Mouse (Mus musculus) limb, embryonic 14.5 days (tissue): ENCODE measurements around the gene Mpp2. TPM values are rescaled to one million over a fixed set of nuclear protein-coding genes. Genes with fewer than 3 reads are reported as not detected.
A peak's percentile ranks its signal among the peaks of the same experiment; 100 is the strongest.

ENCODE experiments used
- ATAC-seq: fragments of 200-750 bp; cut with Nextera tagmentation; 2 replicates; pipeline ENCODE4 v1.8.0; 2017; ENCODE audit warnings: low read depth, moderate number of reproducible peaks, moderate TSS enrichment; ENCODE audit not compliant: low FRiP score
- DNase-seq: peaks from one replicate; pipeline ENCODE4 v3.0.0-alpha.2; 2015; ENCODE audit warnings: low spot score
- H3K27ac ChIP-seq: fragments of 300-500 bp; sonication (generic); replicated peaks from 2 replicates; pipeline ENCODE4 v1.5.1; 2014; ENCODE audit warnings: low read depth, mild to moderate bottlenecking, low read length, moderate library complexity, mixed read lengths
- H3K27me3 ChIP-seq: fragments of 300-500 bp; sonication (generic); 2 replicates; pipeline ENCODE4 v1.6.1; 2014; ENCODE audit warnings: low read length, mixed read lengths; ENCODE audit not compliant: control insufficient read depth, insufficient read depth
- H3K36me3 ChIP-seq: fragments of 300-500 bp; sonication (generic); 2 replicates; pipeline ENCODE4 v1.6.1; 2014; ENCODE audit warnings: mild to moderate bottlenecking, low read length, moderate library complexity, mixed read lengths; ENCODE audit not compliant: control insufficient read depth, insufficient read depth
- H3K4me1 ChIP-seq: fragments of 300-500 bp; sonication (generic); 2 replicates; pipeline ENCODE4 v1.6.1; 2014; ENCODE audit warnings: antibody characterized with exemption, low read length, mixed read lengths; ENCODE audit not compliant: control insufficient read depth, insufficient read depth
- H3K4me2 ChIP-seq: fragments of 300-500 bp; sonication (generic); replicated peaks from 2 replicates; pipeline ENCODE4 v1.6.1; 2014; ENCODE audit warnings: low read depth, mild to moderate bottlenecking, low read length, moderate library complexity; ENCODE audit not compliant: severe bottlenecking
- H3K4me3 ChIP-seq: fragments of 300-500 bp; sonication (generic); replicated peaks from 2 replicates; pipeline ENCODE4 v1.5.1; 2014; ENCODE audit warnings: low read length
- H3K9ac ChIP-seq: fragments of 300-500 bp; sonication (generic); 2 replicates; pipeline ENCODE4 v1.6.1; 2014; ENCODE audit warnings: mild to moderate bottlenecking, low read depth, low read length, moderate library complexity; ENCODE audit not compliant: severe bottlenecking
- H3K9me3 ChIP-seq: fragments of 300-500 bp; sonication (generic); 2 replicates; pipeline ENCODE4 v1.6.1; 2016; ENCODE audit warnings: low read length; ENCODE audit not compliant: control insufficient read depth
- POLR2A ChIP-seq: fragments of 200-500 bp; IDR thresholded peaks from 2 replicates; pipeline ENCODE4 v1.8.0; 2012; ENCODE audit warnings: inconsistent platforms, mild to moderate bottlenecking, moderate library complexity, borderline replicate concordance; ENCODE audit not compliant: insufficient read depth, insufficient read length; ENCODE audit errors: extremely low read depth
- WGBS: fragments of 180-500 bp; shearing (Covaris S2); extraction: QIAGEN DNeasy Blood & Tissue Kit; methylation state at CpG from one replicate; pipeline ENCODE4 v1.1.7; 2014; 5-methylcytosine and 5-hydroxymethylcytosine counted together
- polyA plus RNA-seq, 2 experiments: library from polyadenylated mRNA; depleted of rRNA in 1 of 2; stranded (reverse) in 1 of 2; unstranded in 1 of 2; fragments of >200 nt; fragmentation: Nextera tagmentation in 1 of 2; extraction: Ambion mirVana in 1 of 2; gene quantifications; 2 replicates each; pipeline versions ENCODE4 v1.2.1 to v1.2.3; 2012 to 2014

Gene Mpp2
- polyA plus RNA-seq, 2 experiments = 6.6 to 20.5 TPM

DNA sequence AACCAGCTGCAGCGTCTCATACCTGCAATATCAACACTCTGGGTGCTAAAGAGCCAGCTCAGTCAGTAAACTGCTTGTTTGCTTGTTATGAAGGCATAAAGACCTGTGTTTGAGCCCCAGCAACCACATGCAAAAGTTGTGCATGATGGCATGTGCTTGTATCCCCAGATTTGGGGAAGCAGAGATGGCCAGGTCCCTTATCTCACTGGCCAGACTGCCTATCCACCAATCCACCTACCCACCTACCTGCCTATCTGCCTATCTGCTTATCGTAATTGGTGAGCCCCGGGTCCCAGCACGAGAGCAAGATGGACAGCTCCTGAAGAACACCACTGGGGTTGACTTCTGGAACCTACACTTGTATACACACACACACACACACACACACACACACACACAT, 59.0 kb downstream of the Mpp2 start:
- no peaks in the 10 kb centered on the region for H3K27me3 ChIP-seq
- H3K4me2 ChIP-seq = no peak overlapping the region
- H3K9ac ChIP-seq = no peak overlapping the region
- ATAC-seq (no peak), DNase-seq (no peak)
- H3K36me3 ChIP-seq = no peaks in the 10 kb centered on the region
- no peak overlapping the region for H3K27ac ChIP-seq
- no peak for TF ChIP-seq POLR2A
- H3K9me3 ChIP-seq = no peaks in the 10 kb centered on the region
- H3K4me3 ChIP-seq = no peak overlapping the region
- 86% methylated on average over 4 of the region's 4 CpGs for WGBS
- H3K4me1 ChIP-seq = peaks cover 10% of the 10 kb centered on the region

DNA sequence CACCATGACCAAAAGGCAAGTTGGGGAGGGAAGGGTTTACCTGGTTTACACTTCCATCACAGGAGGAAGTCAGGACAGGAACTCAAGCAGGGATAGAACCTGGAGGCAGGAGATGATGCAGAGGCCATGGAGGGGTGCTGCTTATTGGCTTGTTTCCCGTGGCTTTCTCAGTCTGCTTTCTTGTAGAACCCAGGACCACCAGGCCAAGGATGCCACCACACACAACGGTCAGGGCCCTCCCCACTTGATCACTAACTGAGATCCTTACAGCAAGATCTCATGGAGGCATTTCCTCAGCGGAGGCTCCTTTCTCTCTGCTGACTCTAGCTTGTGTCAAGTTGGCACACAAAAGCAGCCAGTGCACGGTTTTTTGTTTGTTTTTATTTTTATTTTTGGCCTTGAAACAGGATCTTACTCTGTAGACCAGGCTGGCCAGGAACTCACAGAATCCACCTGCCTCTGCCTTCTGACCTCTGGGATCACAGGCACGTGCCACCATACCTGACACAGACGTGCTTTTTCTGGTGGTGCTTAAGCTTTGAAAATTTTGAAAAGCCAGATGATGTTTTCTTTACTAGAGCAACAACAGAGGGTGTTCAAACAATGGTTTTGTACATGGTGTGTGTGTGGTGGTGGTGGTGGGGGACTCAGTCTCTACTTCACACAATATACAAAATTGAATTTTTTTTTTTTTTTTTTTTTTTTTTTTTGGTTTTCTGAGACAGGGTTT, 60.1 kb downstream of the Mpp2 start, which contains the start of gene Mpp3:
Gene Mpp3 (minus strand): TSS at position 375 of the 730 bp plus-strand sequence.
- no peaks in the 10 kb centered on the region for H3K9me3 ChIP-seq
- H3K27me3 ChIP-seq = no peaks in the 10 kb centered on the region
- H3K4me3 ChIP-seq = peak within 1 kb of the TSS; percentile 68
- ATAC-seq (no peak), DNase-seq (no peak)
- H3K4me2 ChIP-seq = peak within 1 kb of the TSS; percentile 88
- peaks cover under 1% of the 10 kb centered on the region; the same call in 1 of the 2 replicates for H3K36me3 ChIP-seq
- WGBS = 74% methylated on average over 6 of the region's 6 CpGs
- TF ChIP-seq POLR2A = no peak
- peaks cover 10% of the 10 kb centered on the region for H3K4me1 ChIP-seq
- 0 out of 2 replicates have a peak within 1 kb of the TSS, but pooled peaks have one; percentile 68 for H3K9ac ChIP-seq
- H3K27ac ChIP-seq = 0 out of 2 replicates have a peak within 1 kb of the TSS, but pooled peaks have one; percentile 43

GRCm38 (mm10) chr11:102027361-102028017, 60.8 kb downstream of the Mpp2 start:
- peak overlapping the region; percentile 68; the same call in 1 of the 2 replicates for H3K9ac ChIP-seq
- ATAC-seq (no peak), DNase-seq (no peak)
- H3K27me3 ChIP-seq = no peaks in the 10 kb centered on the region
- H3K4me1 ChIP-seq = peaks cover 10% of the 10 kb centered on the region
- 5% methylated on average over 12 of the region's 12 CpGs for WGBS
- H3K27ac ChIP-seq = 0 out of 2 replicates have a peak overlapping the region, but pooled peaks have one; percentile 43
- H3K4me2 ChIP-seq = peak overlapping the region; percentile 88
- peak overlapping the region; percentile 68 for H3K4me3 ChIP-seq
- H3K9me3 ChIP-seq = no peaks in the 10 kb centered on the region
- peaks cover 4% of the 10 kb centered on the region; the same call in 1 of the 2 replicates for H3K36me3 ChIP-seq
- no peak for TF ChIP-seq POLR2A

DNA sequence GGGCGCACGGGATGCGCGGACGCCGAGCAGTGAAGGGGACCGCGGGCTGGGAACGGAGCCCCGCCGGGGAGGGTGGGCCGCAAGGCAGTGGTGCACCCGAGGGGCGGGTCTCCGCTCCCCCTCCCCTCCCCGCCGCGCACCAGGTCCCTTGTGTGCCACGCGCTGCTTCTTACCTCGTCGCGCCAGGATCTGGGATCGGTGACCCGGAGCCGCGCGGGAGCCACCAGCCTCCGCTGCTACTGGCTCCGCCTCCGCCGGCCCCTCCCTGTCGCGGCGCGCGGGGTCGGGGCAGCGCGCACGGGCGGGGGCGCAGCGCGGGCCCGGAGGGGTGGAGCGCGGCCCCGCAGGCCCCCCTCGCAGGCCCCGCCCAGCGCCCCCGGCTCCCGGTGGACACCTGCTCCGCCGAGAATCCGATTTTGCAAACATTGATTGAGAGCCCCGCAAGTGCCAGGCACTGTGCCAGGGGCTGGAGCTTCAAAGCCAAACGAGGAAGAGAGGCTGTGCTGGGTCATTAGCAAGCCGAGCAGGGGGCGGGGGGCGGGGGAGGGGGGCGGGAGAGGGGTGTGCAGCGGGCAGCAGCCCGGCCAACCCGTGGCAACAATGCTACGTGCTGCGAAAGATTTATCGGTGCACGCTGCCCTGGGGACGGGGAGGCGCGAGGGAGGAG, 61.5 kb downstream of the Mpp2 start:
- 0 out of 2 replicates have a peak overlapping the region, but pooled peaks have one; percentile 43 for H3K27ac ChIP-seq
- peaks cover 4% of the 10 kb centered on the region; the same call in 1 of the 2 replicates for H3K36me3 ChIP-seq
- H3K9ac ChIP-seq = peak overlapping the region; percentile 68
- H3K4me2 ChIP-seq = peak overlapping the region; percentile 88
- no peaks in the 10 kb centered on the region for H3K9me3 ChIP-seq
- ATAC-seq (peak; percentile 88), DNase-seq (peak; percentile 68)
- TF ChIP-seq POLR2A = 0 out of 2 replicates have a peak, but pooled peaks have one; percentile 48
- WGBS = under 1% methylated on average over 36 of the region's 73 CpGs
- H3K27me3 ChIP-seq = no peaks in the 10 kb centered on the region
- H3K4me1 ChIP-seq = peaks cover 10% of the 10 kb centered on the region
- H3K4me3 ChIP-seq = peak overlapping the region; percentile 68

DNA sequence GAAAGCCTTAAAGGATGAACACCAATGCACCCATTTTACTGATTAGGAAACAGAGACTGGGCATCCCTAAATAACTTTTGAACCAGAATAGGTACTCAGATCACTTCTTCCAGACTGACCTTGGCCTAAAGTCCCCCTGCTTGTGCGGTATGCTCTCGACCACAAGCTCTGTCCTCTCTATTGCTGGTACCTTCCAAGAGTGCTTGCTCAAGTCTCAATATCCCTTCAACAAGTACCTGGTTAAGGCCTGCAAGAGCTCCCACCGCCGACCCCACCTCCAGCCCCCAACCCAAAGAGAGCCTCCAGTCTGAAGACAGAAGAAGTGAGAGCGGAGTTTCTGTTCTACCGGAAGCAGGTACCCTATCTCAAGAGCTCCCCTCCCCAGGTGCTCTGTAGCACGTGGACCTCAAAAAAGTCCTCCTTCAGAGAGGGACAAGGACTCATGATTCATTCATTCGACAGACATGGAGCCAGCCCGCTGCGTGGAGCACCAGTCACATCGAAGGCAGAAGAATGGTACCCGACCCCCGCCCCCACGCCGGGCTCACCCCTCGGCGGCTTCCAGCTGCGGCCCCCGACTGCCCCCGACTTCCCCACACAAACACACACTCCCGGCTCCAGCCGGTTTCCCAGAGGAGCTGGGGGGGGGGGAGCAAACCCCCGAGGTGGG, 62.2 kb downstream of the Mpp2 start:
- WGBS = 3% methylated on average over 23 of the region's 23 CpGs
- no peak for DNase-seq
- Histone ChIP-seq H3K9ac (peak overlapping the region; percentile 68), H3K4me2 (peak overlapping the region; percentile 88), H3K4me1 (peaks cover 10% of the 10 kb centered on the region), H3K27me3 (no peaks in the 10 kb centered on the region), H3K4me3 (peak overlapping the region; percentile 68), H3K36me3 (peaks cover 4% of the 10 kb centered on the region; the same call in 1 of the 2 replicates), H3K27ac (no peak overlapping the region), H3K9me3 (no peaks in the 10 kb centered on the region)
- ATAC-seq = no peak
- no peak for TF ChIP-seq POLR2A
